Mouse (Mus musculus) MEL (cell line): Measurements from ENCODE around the gene Kat8.

Source experiments
- BHLHE40 ChIP-seq: IDR thresholded peaks from 2 replicates; pipeline ENCODE4 v1.6.1; 2012; ENCODE audit warnings: low read depth, mild to moderate bottlenecking, inconsistent platforms, low read length, improper control_type of control experiment, borderline replicate concordance
- CTCF ChIP-seq, 3 experiments: IDR thresholded peaks in 2 of 3; conservative IDR thresholded peaks in 1 of 3; 2 replicates each; pipeline ENCODE4 v1.5.1; 2011 to 2012; ENCODE audit warnings: low read length in 3 of 3, low read depth in 2 of 3, mild to moderate bottlenecking in 2 of 3, improper control_type of control experiment in 1 of 3, inconsistent platforms in 1 of 3, mixed read lengths in 1 of 3, moderate library complexity in 1 of 3; ENCODE audit not compliant: control insufficient read depth in 1 of 3, insufficient read depth in 1 of 3, poor library complexity in 1 of 3, severe bottlenecking in 1 of 3
- MAX ChIP-seq: IDR thresholded peaks from 2 replicates; pipeline ENCODE4 v1.6.1; 2011; ENCODE audit warnings: low read length, improper control_type of control experiment
- POLR2A ChIP-seq, 2 experiments: IDR thresholded peaks; 2 replicates each; pipeline ENCODE4 v1.6.1; 2011 to 2012; ENCODE audit warnings: low read length in 2 of 2, mild to moderate bottlenecking in 2 of 2, control low read depth in 1 of 2, improper control_type of control experiment in 1 of 2, low read depth in 1 of 2, moderate library complexity in 1 of 2; ENCODE audit not compliant: control insufficient read depth in 1 of 2, insufficient read depth in 1 of 2, poor library complexity in 1 of 2

DNA sequence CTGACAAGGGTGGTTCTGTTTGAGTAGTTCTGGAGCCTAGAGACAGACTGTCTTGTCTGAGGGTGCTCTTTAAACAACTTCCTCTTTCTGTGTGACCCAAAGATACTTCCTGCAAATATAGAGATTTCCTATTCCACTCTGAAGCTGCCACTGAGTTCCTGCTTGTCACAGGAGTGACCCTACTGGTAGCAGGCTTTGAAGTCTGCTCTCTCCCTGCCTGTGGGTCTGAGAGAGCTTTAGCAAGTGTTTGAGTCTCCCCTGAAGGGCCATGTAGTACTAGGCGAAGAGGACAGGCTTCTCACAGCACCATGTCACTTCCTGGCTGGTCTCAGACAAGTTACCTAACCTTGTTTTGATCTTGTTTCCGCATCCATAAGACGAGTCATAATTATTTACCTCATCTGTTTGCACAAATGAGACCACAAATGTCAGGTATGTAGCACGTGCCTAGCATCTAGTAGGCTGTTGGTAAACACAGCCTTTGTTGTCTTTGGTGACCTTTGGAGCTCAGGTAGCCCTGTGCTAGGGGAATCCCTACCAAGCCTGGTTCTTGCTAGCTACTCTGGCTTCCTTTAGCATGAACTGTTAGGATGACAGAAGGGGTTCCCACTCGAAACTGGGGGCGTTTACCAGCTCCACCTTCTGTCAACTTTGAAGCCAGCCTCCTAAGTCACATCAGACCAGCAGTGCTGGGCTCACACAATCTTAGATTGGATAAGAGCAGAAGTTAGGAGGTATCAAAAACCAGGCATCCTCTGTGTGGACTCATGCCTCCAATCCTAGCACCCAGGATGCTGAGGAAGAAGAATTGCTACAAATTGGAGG, 10.3 kb downstream of the Kat8 start:
- TF ChIP-seq CTCF (IDR thresholded peaks at IDR 0.05 in 2 of 3, conservative IDR thresholded peaks at IDR 0.05 in 1 of 3; ENCODE audit: control insufficient read depth in 1 of 3, insufficient read depth in 1 of 3, low read depth in 2 of 3, low read length in 3 of 3, poor library complexity in 1 of 3, severe bottlenecking in 1 of 3) (no peak), MAX (no peak), BHLHE40 (no peak), POLR2A (IDR thresholded peaks at IDR 0.05; ENCODE audit: control insufficient read depth in 1 of 2, insufficient read depth in 1 of 2, low read depth in 1 of 2, low read length in 2 of 2, poor library complexity in 1 of 2) (no peak)
